ENCODE assay signal across 8 mouse cellular contexts in genomic region chr1:89930551-89930950, GRCm38 (mm10). TPM values are rescaled to one million over a fixed set of nuclear protein-coding genes. Genes with fewer than 3 reads are reported as not detected.
A peak's percentile ranks its signal among the peaks of the same experiment; 100 is the strongest.
DNase-seq lines count a peak whose midpoint lies in the region; ATAC-seq and TF ChIP-seq lines count a peak whose summit lies in the region.

No protein-coding gene starts in this region.

- no peaks in the 10 kb centered on the region for H3K79me2 ChIP-seq in heart, adult 2 months (replicated peaks; ENCODE audit: control insufficient read depth, insufficient read depth, low read length)

- no peaks in the 10 kb centered on the region for H3K36me3 ChIP-seq in heart, adult 2 months (ENCODE audit: control insufficient read depth, insufficient read depth, low read length)
- no peaks in the 10 kb centered on the region for H3K36me3 ChIP-seq in thymus, adult 2 months (ENCODE audit: control insufficient read depth, insufficient read depth, low read length)
- no peaks in the 10 kb centered on the region for H3K36me3 ChIP-seq in limb, embryonic 15.5 days
- H3K36me3 ChIP-seq in stomach, postnatal 0 days (ENCODE audit: control insufficient read depth, insufficient read depth, low read length) = no peaks in the 10 kb centered on the region

- H3K4me3 ChIP-seq in heart, adult 2 months = peak overlapping the region; percentile 39
- H3K4me3 ChIP-seq in thymus, adult 2 months (ENCODE audit: control insufficient read depth, insufficient read depth, low read length) = peak overlapping the region; percentile 7; the same call in 1 of the 2 replicates
- peak overlapping the region; percentile 43 for H3K4me3 ChIP-seq in limb, embryonic 15.5 days
- H3K4me3 ChIP-seq in stomach, postnatal 0 days (ENCODE audit: low read depth, low read length) = peak overlapping the region; percentile 38

- ATAC-seq in limb, embryonic 15.5 days (ENCODE audit: insufficient number of reproducible peaks, low FRiP score, low TSS enrichment, low read depth) = no peak
- peak; percentile 8; the same call in 1 of the 2 replicates for ATAC-seq in stomach, postnatal 0 days (ENCODE audit: low FRiP score, low TSS enrichment)
- no peak for ATAC-seq in frontal cortex, adult (ENCODE audit: low TSS enrichment)

- H3K27ac ChIP-seq in heart, adult 2 months = no peak overlapping the region
- no peak overlapping the region for H3K27ac ChIP-seq in thymus, adult 2 months (ENCODE audit: control insufficient read depth, insufficient read depth, low read length)
- H3K27ac ChIP-seq in limb, embryonic 15.5 days = no peak overlapping the region
- H3K27ac ChIP-seq in stomach, postnatal 0 days (replicated peaks) = no peak overlapping the region

- TF ChIP-seq EP300 in heart, adult 2 months (IDR thresholded peaks at IDR 0.05; ENCODE audit: insufficient read depth, low read depth, low read length) = no peak
- TF ChIP-seq EP300 in stomach, postnatal 0 days (optimal IDR thresholded peaks at IDR 0.05) = no peak

- no peak for DNase-seq in heart, adult 2 months
- DNase-seq in heart, postnatal 36 days = no peak
- DNase-seq in thymus, adult 2 months = no peak
- no peak for DNase-seq in thymus, adult 18-20 months
- no peak for DNase-seq in stomach, postnatal 0 days (ENCODE audit: low spot score)
- no peak for DNase-seq in right cerebral cortex, postnatal 25 days

- no peak overlapping the region for H3K9ac ChIP-seq in heart, adult 2 months (ENCODE audit: low read depth, low read length)
- no peak overlapping the region; the same call in 1 of the 2 replicates for H3K9ac ChIP-seq in limb, embryonic 15.5 days
- H3K9ac ChIP-seq in stomach, postnatal 0 days (ENCODE audit: low read length) = no peak overlapping the region

- peaks cover 51% of the 10 kb centered on the region for H3K27me3 ChIP-seq in heart, adult 2 months (ENCODE audit: control insufficient read depth, insufficient read depth, low read length)
- H3K27me3 ChIP-seq in thymus, adult 2 months (ENCODE audit: control insufficient read depth, insufficient read depth, low read length) = peaks cover 5% of the 10 kb centered on the region; the same call in 1 of the 2 replicates
- H3K27me3 ChIP-seq in limb, embryonic 15.5 days = peaks cover 98% of the 10 kb centered on the region
- peaks cover 43% of the 10 kb centered on the region for H3K27me3 ChIP-seq in stomach, postnatal 0 days (ENCODE audit: control insufficient read depth, insufficient read depth, low read length)

- no peaks in the 10 kb centered on the region for H3K9me3 ChIP-seq in limb, embryonic 15.5 days
- no peaks in the 10 kb centered on the region for H3K9me3 ChIP-seq in stomach, postnatal 0 days (ENCODE audit: control insufficient read depth, low read length)

- intact Hi-C loops in heart, adult 2 months (cut with DNase I) = no loop called here
- intact Hi-C loops in heart, postnatal 36 days (cut with DNase I) = no loop called here

- TF ChIP-seq CTCF in heart, adult 2 months (IDR thresholded peaks at IDR 0.05) = no peak
- no peak for TF ChIP-seq CTCF in thymus, adult 2 months (IDR thresholded peaks at IDR 0.05; ENCODE audit: borderline replicate concordance, control insufficient read depth, extremely low read depth, insufficient read depth, low read length, poor library complexity)
- no peak for TF ChIP-seq CTCF in stomach, postnatal 0 days (IDR thresholded peaks at IDR 0.05; ENCODE audit: low read depth)

- no peaks in the 10 kb centered on the region; the same call in 1 of the 2 replicates for H3K4me1 ChIP-seq in heart, adult 2 months (ENCODE audit: control insufficient read depth, insufficient read depth, low read length)
- H3K4me1 ChIP-seq in thymus, adult 2 months (replicated peaks; ENCODE audit: control insufficient read depth, insufficient read depth, low read length) = peaks cover 6% of the 10 kb centered on the region; the same call in 1 of the 2 replicates
- H3K4me1 ChIP-seq in limb, embryonic 15.5 days = peaks cover 60% of the 10 kb centered on the region
- H3K4me1 ChIP-seq in stomach, postnatal 0 days (replicated peaks; ENCODE audit: control insufficient read depth, insufficient read depth) = no peaks in the 10 kb centered on the region; the same call in 1 of the 2 replicates

- peak overlapping the region; percentile 87 for H3K4me2 ChIP-seq in limb, embryonic 15.5 days
- peak overlapping the region; percentile 59 for H3K4me2 ChIP-seq in stomach, postnatal 0 days (replicated peaks; ENCODE audit: low read depth)

- TF ChIP-seq POLR2A in heart, adult 2 months (IDR thresholded peaks at IDR 0.05; ENCODE audit: insufficient read depth, low read depth, low read length) = no peak
- no peak for TF ChIP-seq POLR2A in thymus, adult 2 months (IDR thresholded peaks at IDR 0.05; ENCODE audit: control insufficient read depth, extremely low read depth, insufficient read depth, low read length, poor library complexity)

- WGBS in heart, adult 2 months = under 1% methylated on average over 45 of the region's 45 CpGs
- WGBS in thymus, adult 2 months = under 1% methylated on average over 45 of the region's 45 CpGs
- under 1% methylated on average over 45 of the region's 45 CpGs for WGBS in limb, embryonic 15.5 days
- under 1% methylated on average over 37 of the region's 45 CpGs for WGBS in stomach, postnatal 0 days

RNA-seq across cellular contexts. Expression of gene Gbx2, which starts 0.4 kb away (rescaled TPM):
- total RNA-seq in heart, adult 2 months (2021) = under 1 TPM; 0.18 to 0.21 TPM
- polyA plus RNA-seq in heart, adult 2 months (2012; rRNA removed) = 0.12 and 0.14 TPM in 2 replicates
- total RNA-seq in heart, postnatal 36 days (2021) = not detected
- 0.13 and 0.18 TPM in 2 replicates for polyA plus RNA-seq in thymus, adult 2 months (2012; rRNA removed)
- 0.14 and 0.34 TPM in 2 replicates for polyA plus RNA-seq in limb, embryonic 15.5 days (2015; fragmentation: Nextera tagmentation; extraction: Ambion mirVana)
- not detected in 2 replicates for polyA plus RNA-seq in stomach, postnatal 0 days (2015; fragmentation: Nextera tagmentation; extraction: Ambion mirVana)
